Mouse (Mus musculus) intestine, embryonic 15.5 days (tissue): ENCODE results near the gene Prdx6. TPM values are rescaled to one million over a fixed set of nuclear protein-coding genes. Genes with fewer than 3 reads are reported as not detected.

ENCODE experiments used
- ATAC-seq: fragments of 200-750 bp; cut with Nextera tagmentation; 2 replicates; pipeline ENCODE4 v1.8.0; 2017; ENCODE audit warnings: moderate TSS enrichment, moderate library complexity
- H3K27ac ChIP-seq: fragments of 300-500 bp; sonication (generic); 2 replicates; pipeline ENCODE4 v1.5.1; 2015; ENCODE audit warnings: mild to moderate bottlenecking, inconsistent platforms
- H3K27me3 ChIP-seq: fragments of 300-500 bp; sonication (generic); replicated peaks from 2 replicates; pipeline ENCODE4 v1.6.1; 2015; ENCODE audit warnings: inconsistent platforms
- H3K36me3 ChIP-seq: fragments of 300-500 bp; sonication (generic); 2 replicates; pipeline ENCODE4 v1.6.1; 2015; ENCODE audit warnings: inconsistent platforms
- H3K4me1 ChIP-seq: fragments of 300-500 bp; sonication (generic); replicated peaks from 2 replicates; pipeline ENCODE4 v1.6.1; 2015; ENCODE audit warnings: inconsistent platforms
- H3K4me2 ChIP-seq: fragments of 300-500 bp; sonication (generic); replicated peaks from 2 replicates; pipeline ENCODE4 v1.6.1; 2015; ENCODE audit warnings: mild to moderate bottlenecking, inconsistent platforms
- H3K4me3 ChIP-seq: fragments of 300-500 bp; sonication (generic); replicated peaks from 2 replicates; pipeline ENCODE4 v1.5.1; 2015; ENCODE audit warnings: inconsistent platforms
- H3K9ac ChIP-seq: fragments of 300-500 bp; sonication (generic); 2 replicates; pipeline ENCODE4 v1.6.1; 2015; ENCODE audit warnings: inconsistent platforms
- H3K9me3 ChIP-seq: fragments of 300-500 bp; sonication (generic); 2 replicates; pipeline ENCODE4 v1.6.1; 2016; ENCODE audit warnings: inconsistent platforms
- WGBS: fragments of 180-500 bp; shearing (Covaris S2); methylation state at CpG from one replicate; pipeline ENCODE4 v1.1.7; 2015; 5-methylcytosine and 5-hydroxymethylcytosine counted together
- polyA plus RNA-seq: library from polyadenylated mRNA; unstranded; fragments of >200 nt; fragmentation: Nextera tagmentation; extraction: Ambion mirVana; gene quantifications from 2 replicates; pipeline ENCODE4 v1.2.1, GENCODE M21; 2015

Prdx6 gene
- 484 and 495 TPM in 2 replicates for polyA plus RNA-seq

DNA sequence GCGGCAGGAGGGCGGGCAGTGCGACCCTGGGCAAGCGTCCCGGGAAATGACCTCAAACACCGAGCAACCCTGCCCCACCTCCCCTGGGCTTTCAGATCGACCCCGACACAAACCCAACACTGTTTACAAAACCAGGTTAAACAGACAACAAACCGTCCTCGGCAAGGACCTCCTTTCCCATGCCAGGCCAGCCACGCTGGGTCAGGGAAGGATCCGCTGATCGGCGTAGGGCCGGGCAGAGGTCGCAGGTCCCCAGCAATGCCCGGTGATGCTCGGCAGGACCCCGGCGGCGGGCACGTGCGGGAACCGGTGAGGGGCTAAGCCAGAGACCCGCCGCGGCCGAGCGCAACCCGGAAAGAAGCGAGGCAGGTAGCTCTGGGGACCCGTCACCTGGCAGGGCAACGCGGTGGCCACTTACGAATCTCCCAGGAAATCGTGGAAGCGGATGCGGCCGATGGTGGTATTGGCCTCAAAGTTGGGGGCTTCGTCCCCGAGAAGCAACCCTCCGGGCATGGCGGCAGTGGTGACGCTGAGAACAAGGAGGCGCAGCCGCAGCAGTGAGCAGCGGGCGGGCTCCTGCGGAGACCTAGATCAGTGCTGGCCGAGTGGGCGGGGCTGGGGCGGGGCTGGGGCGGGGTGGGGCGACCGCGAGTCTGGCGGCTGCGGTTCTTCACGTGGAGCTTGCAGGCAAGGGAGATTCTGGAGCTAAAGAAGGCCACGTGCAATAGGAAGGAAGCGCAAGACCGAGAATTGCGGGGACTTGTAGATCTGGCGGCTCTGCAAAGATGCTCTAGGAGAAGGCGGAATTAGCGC lies at the start of gene Prdx6:
Gene Prdx6 (minus strand): TSS at position 616 of the 813 bp plus-strand sequence.
- Histone ChIP-seq H3K27me3 (no peaks in the 10 kb centered on the region), H3K27ac (peak within 1 kb of the TSS; percentile 72), H3K4me3 (peak within 1 kb of the TSS; percentile 76), H3K4me2 (peak within 1 kb of the TSS; percentile 79), H3K36me3 (peaks cover 3% of the 10 kb centered on the region; the same call in 1 of the 2 replicates), H3K9ac (peak within 1 kb of the TSS; percentile 96), H3K4me1 (0 out of 2 replicates have a peak, but pooled peaks cover 15% of the 10 kb centered on the region), H3K9me3 (no peaks in the 10 kb centered on the region)
- WGBS = under 1% methylated on average over 66 of the region's 66 CpGs
- ATAC-seq = peak; percentile 95

- Histone ChIP-seq H3K36me3 (no peaks in the 10 kb centered on the region), H3K4me3 (no peak overlapping the region), H3K4me2 (no peak overlapping the region), H3K27ac (no peak overlapping the region), H3K9ac (no peak overlapping the region), H3K9me3 (no peaks in the 10 kb centered on the region), H3K4me1 (no peaks in the 10 kb centered on the region), H3K27me3 (no peaks in the 10 kb centered on the region)
- no peak for ATAC-seq
- WGBS = 54% methylated on average over 12 of the region's 12 CpGs
Observed at GRCm38 (mm10) chr1:161288256-161288655, 37.2 kb upstream of the Prdx6 start.

DNA sequence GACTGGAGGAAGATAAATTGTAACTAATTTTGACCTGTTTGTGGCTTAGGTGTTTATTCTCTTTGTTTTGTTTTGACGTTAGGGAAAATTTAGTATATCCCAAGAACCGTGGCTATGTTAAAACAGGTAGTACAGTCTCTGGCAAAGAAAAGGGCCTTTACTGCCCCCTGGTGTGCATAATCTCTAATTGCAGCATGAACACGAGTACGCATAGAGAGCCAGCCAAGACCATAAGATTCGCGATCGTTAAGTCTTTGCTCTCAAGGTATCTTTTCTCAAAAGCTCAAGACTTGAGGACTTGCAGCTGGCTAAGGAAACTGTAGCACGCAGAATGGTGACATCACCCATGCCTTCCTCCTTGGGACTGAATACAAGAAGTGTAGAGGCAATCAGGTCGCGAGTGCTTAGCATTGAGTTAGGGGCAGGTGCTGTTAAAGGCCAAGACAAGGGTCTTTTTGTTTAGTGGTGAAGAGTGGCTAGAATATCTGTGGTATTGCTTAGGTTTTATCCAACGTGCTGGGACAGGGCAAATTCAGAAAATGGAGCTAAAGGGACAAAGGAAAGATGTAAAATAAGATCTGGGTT lies 35.8 kb upstream of the Prdx6 start:
- H3K4me3 ChIP-seq = no peak overlapping the region
- ATAC-seq = peak; percentile 75; the same call in 1 of the 2 replicates
- H3K4me1 ChIP-seq = no peaks in the 10 kb centered on the region
- no peaks in the 10 kb centered on the region for H3K9me3 ChIP-seq
- no peaks in the 10 kb centered on the region for H3K27me3 ChIP-seq
- no peak overlapping the region for H3K27ac ChIP-seq
- H3K4me2 ChIP-seq = no peak overlapping the region
- H3K9ac ChIP-seq = no peak overlapping the region
- no peaks in the 10 kb centered on the region for H3K36me3 ChIP-seq
- 21% methylated on average over 11 of the region's 11 CpGs for WGBS

GRCm38 (mm10) chr1:161281054-161281688 lies 30.2 kb upstream of the Prdx6 start:
- ATAC-seq = no peak
- WGBS = 72% methylated on average over 3 of the region's 3 CpGs
- H3K4me2 ChIP-seq = no peak overlapping the region

DNA sequence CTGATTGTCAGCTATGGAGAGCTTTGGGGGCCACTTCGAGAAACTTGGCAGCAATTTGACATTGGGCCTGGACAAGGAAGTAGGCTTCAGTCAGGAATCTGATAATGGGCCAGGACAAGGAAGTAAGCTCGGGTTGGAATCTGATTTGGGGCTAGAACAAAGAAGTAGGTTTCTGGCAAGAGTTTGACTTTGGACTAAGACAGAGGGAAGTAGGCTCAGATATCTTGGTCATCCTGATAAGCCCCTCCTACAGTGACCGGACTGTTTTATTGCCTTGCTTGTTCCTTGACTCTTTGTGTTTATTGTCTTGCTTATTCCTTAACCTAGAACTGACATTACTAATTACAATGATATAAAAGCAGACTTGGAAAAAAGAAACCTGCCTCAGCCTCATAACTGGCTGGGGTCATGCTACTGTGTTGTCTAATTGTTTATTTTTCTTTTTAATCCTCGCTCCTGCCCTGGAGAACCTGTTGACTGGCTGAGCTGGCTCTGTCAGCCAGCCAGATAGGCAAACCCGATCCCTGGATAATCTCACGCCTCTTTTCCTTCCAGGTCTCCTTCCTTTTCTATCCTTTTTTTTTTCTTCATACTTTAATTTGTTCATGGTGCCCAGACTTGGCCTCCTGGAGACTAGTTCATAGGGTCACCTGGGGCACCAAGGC lies 28.4 kb upstream of the Prdx6 start:
- peak; percentile 93 for ATAC-seq

More at GRCm38 (mm10) chr1:161281054-161281688, 30.2 kb upstream of the Prdx6 start:
- no peak overlapping the region for H3K27ac ChIP-seq
- no peak overlapping the region for H3K4me3 ChIP-seq
- H3K36me3 ChIP-seq = no peaks in the 10 kb centered on the region
- no peaks in the 10 kb centered on the region for H3K27me3 ChIP-seq
- no peak overlapping the region for H3K9ac ChIP-seq
- H3K9me3 ChIP-seq = no peaks in the 10 kb centered on the region
- H3K4me1 ChIP-seq = no peaks in the 10 kb centered on the region

DNA sequence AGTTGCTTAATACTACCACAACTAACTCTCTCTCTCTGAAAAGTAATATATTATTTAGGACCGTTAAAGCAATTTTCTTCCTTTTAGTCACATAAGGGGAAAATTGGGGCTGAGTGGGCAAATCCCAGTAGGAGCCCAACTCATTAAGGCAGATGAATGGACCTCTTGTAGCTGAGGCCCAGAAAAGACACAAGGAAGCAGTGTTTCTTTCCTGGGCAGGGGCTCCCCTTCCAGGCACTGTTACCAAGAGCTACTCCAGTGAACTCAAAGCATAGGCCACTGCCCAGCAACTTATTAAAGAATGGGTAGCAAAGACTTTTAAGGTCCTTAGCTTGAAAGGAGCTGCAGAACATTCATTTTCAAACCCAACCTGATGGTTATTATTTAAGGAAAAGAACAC lies 22.5 kb upstream of the Prdx6 start:
- H3K4me1 ChIP-seq = no peaks in the 10 kb centered on the region
- no peaks in the 10 kb centered on the region for H3K9me3 ChIP-seq
- no peak overlapping the region for H3K4me2 ChIP-seq
- H3K9ac ChIP-seq = no peak overlapping the region
- H3K4me3 ChIP-seq = no peak overlapping the region
- no peak overlapping the region for H3K27ac ChIP-seq
- ATAC-seq = no peak
- no peaks in the 10 kb centered on the region for H3K27me3 ChIP-seq
- no peaks in the 10 kb centered on the region for H3K36me3 ChIP-seq
- 97% methylated on average over 1 of the region's 1 CpGs for WGBS

More for the DNA sequence above, 28.4 kb upstream of the Prdx6 start:
- no peak overlapping the region for H3K27ac ChIP-seq
- H3K9me3 ChIP-seq = no peaks in the 10 kb centered on the region
- WGBS = 30% methylated on average over 6 of the region's 6 CpGs
- H3K4me1 ChIP-seq = no peaks in the 10 kb centered on the region
- no peak overlapping the region for H3K4me3 ChIP-seq
- H3K4me2 ChIP-seq = no peak overlapping the region
- no peak overlapping the region for H3K9ac ChIP-seq
- H3K27me3 ChIP-seq = no peaks in the 10 kb centered on the region
- no peaks in the 10 kb centered on the region for H3K36me3 ChIP-seq

GRCm38 (mm10) chr1:161271461-161271810 lies 20.4 kb upstream of the Prdx6 start:
- Histone ChIP-seq H3K4me3 (no peak overlapping the region), H3K4me2 (no peak overlapping the region), H3K9ac (no peak overlapping the region), H3K9me3 (no peaks in the 10 kb centered on the region), H3K4me1 (no peaks in the 10 kb centered on the region), H3K27ac (no peak overlapping the region), H3K27me3 (no peaks in the 10 kb centered on the region), H3K36me3 (no peaks in the 10 kb centered on the region)
- WGBS = 74% methylated on average over 2 of the region's 2 CpGs
- no peak for ATAC-seq

DNA sequence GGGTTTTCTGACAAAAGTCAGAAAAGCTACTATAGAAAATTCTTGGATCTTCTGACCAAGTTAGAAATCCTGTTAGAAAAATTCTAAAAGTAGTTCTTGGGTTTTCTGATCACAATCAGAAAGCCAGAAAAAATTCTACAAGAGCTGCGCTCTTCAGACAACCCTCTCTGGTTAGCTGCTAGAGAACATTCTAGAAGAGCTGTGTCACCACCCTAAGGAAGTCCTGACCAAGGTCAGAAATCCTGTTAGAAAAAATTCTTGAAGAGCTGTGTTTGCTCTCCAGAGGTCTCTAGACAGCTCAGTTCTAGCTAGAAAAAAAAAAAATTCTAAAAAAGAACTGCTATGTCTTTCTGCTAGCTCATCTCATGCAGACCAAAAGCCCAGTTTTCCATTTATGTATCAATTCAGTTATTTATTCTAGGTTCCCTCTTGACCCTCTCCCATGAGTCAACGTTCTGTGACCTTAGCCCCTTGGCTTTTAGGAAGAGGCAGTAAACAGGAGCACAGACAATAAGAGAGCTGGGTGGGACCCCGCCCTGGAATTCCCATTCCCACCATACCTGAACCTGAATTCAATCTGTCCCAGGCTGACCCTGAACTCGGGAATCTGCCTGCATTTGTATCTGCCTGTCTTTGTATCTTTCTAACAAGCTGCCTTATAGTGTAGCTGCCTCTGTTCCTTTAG lies 19.9 kb upstream of the Prdx6 start:
- Histone ChIP-seq H3K4me1 (no peaks in the 10 kb centered on the region), H3K27ac (no peak overlapping the region), H3K4me2 (no peak overlapping the region), H3K9me3 (no peaks in the 10 kb centered on the region), H3K9ac (no peak overlapping the region), H3K27me3 (no peaks in the 10 kb centered on the region), H3K4me3 (no peak overlapping the region), H3K36me3 (no peaks in the 10 kb centered on the region)
- ATAC-seq = no peak
- WGBS = 69% methylated on average over 4 of the region's 4 CpGs

DNA sequence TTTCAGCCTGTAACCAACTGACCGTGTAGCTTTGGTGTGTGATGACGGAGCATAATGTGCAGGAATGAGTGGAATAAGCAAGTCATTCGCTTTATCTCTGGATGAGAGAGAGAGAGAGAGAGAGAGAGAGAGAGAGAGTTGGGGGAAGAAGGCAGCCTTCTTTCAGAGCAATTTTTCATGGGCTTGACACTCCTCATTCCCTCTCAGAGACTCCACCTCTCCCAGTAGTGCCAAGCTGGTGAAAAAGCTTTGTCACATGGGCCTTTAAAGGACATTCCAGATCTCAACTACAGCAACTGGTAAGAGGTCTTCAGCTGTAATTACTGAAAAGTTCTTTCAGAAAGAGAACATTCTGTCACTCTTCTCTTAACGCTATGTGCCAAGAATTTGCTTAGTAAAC lies 18.3 kb upstream of the Prdx6 start:
- Histone ChIP-seq H3K9ac (no peak overlapping the region), H3K36me3 (no peaks in the 10 kb centered on the region), H3K9me3 (no peaks in the 10 kb centered on the region), H3K27me3 (no peaks in the 10 kb centered on the region), H3K4me1 (no peaks in the 10 kb centered on the region), H3K4me2 (no peak overlapping the region), H3K27ac (no peak overlapping the region), H3K4me3 (no peak overlapping the region)
- WGBS = 72% methylated on average over 4 of the region's 4 CpGs
- peak; percentile 19; the same call in 1 of the 2 replicates for ATAC-seq

DNA sequence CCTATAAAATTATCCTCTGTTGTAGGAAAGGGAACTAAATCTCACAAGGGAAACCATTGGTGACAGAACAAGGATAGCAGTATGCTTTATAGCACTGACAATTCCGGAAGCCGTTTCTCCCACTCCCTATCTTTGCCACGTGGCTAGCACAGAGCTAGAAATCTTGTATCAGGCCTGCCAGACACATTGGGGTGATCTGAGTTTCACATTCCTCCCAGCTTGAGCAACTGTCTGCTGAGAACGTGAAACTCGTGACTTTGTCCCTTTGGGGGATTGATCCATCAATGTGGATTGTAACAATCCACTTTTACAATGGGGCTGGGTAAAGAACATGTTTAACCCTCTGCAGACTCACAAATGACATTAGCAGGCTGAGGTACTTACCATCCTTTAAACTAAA lies 17.9 kb upstream of the Prdx6 start:
- WGBS = 47% methylated on average over 5 of the region's 5 CpGs
- ATAC-seq = peak; percentile 65
- H3K27me3 ChIP-seq = no peaks in the 10 kb centered on the region

DNA sequence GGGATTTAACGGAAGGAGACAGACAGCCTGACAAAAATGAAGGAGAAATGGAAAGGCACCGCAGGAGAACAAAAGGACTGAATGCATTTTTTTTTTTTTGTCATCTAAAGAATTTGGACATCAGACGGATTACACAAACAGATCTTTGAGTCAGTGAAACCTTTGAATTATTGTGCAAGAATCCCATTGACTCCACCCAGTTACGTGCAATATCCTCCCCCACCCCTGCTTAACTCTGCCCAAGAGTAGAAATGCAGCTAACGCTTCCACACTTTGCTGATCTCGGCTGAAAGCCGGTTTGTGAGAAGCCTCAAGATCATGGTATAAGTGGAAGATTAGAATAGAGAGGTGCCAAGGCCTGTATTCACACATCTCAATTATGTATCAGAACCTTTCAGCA lies 17.1 kb upstream of the Prdx6 start:
- H3K36me3 ChIP-seq = no peaks in the 10 kb centered on the region
- peak; percentile 63 for ATAC-seq
- no peaks in the 10 kb centered on the region for H3K27me3 ChIP-seq
- H3K27ac ChIP-seq = no peak overlapping the region
- no peak overlapping the region for H3K4me2 ChIP-seq
- WGBS = 67% methylated on average over 7 of the region's 7 CpGs
- H3K4me1 ChIP-seq = no peaks in the 10 kb centered on the region
- H3K9ac ChIP-seq = no peak overlapping the region
- no peaks in the 10 kb centered on the region for H3K9me3 ChIP-seq
- H3K4me3 ChIP-seq = no peak overlapping the region

More for the DNA sequence above, 17.9 kb upstream of the Prdx6 start:
- Histone ChIP-seq H3K4me1 (no peaks in the 10 kb centered on the region), H3K9me3 (no peaks in the 10 kb centered on the region), H3K36me3 (no peaks in the 10 kb centered on the region), H3K9ac (no peak overlapping the region), H3K4me2 (no peak overlapping the region), H3K4me3 (no peak overlapping the region), H3K27ac (no peak overlapping the region)
